ENCODE assay signal across 9 mouse cellular contexts in genomic region chr12:100268011-100268410, GRCm38 (mm10).
A peak's percentile ranks its signal among the peaks of the same experiment; 100 is the strongest.
DNase-seq lines count a peak whose midpoint lies in the region; ATAC-seq lines count a peak whose summit lies in the region.
"Had no signal": no experiment of that assay in that cellular context is flagged by ENCODE, and none has a peak within 500 bp of the region (broad histone marks: within the 10 kb centered on the region; RNA-seq: fewer than 3 reads in every experiment).

No protein-coding gene starts in this region.

- 10% methylated on average over 6 of the region's 6 CpGs for WGBS in hindbrain, embryonic 11.5 days
- WGBS in hindbrain, embryonic 13.5 days: 26% methylated on average over 6 of the region's 6 CpGs

- no peak for ATAC-seq in hindbrain, embryonic 11.5 days (ENCODE audit: low FRiP score)
- no peak for ATAC-seq in hindbrain, embryonic 13.5 days (ENCODE audit: low FRiP score)

- H3K4me2 ChIP-seq in hindbrain, embryonic 11.5 days (replicated peaks; ENCODE audit: low read depth, low read length): no peak overlapping the region
- H3K4me2 ChIP-seq in hindbrain, embryonic 13.5 days: no peak overlapping the region
- H3K4me2 ChIP-seq: lung, embryonic 15.5 days had no signal

- no peak overlapping the region for H3K4me3 ChIP-seq in hindbrain, embryonic 11.5 days (ENCODE audit: low read depth, low read length)
- no peak overlapping the region for H3K4me3 ChIP-seq in hindbrain, embryonic 13.5 days
- H3K4me3 ChIP-seq: lung, embryonic 15.5 days had no signal

- no peaks in the 10 kb centered on the region for H3K4me1 ChIP-seq in hindbrain, embryonic 11.5 days (replicated peaks; ENCODE audit: control insufficient read depth, insufficient read depth, low read length)
- H3K4me1 ChIP-seq in hindbrain, embryonic 13.5 days (replicated peaks): peaks cover 17% of the 10 kb centered on the region
- H3K4me1 ChIP-seq: lung, embryonic 15.5 days had no signal

- peak; percentile 63 for DNase-seq in hindbrain, embryonic 11.5 days (ENCODE audit: low spot score)
- peak; percentile 67 for DNase-seq in B cell, adult 2 months
- DNase-seq in NIH3T3 (ENCODE audit: low read depth): peak; percentile 87
- peak; percentile 72 for DNase-seq in forelimb bud, embryonic 11.5 days (ENCODE audit: low read depth, low spot score)
- DNase-seq in lung, postnatal 36 days: peak; percentile 67
- peak; percentile 80 for DNase-seq in thymus, postnatal 4 days
- no peak for DNase-seq in right cerebral cortex, adult 18-20 months

- H3K9ac ChIP-seq in hindbrain, embryonic 11.5 days (ENCODE audit: low read depth, low read length): no peak overlapping the region
- H3K9ac ChIP-seq in hindbrain, embryonic 13.5 days: no peak overlapping the region
- H3K9ac ChIP-seq: lung, embryonic 15.5 days had no signal

- no peaks in the 10 kb centered on the region for H3K9me3 ChIP-seq in hindbrain, embryonic 11.5 days (ENCODE audit: control insufficient read depth, low read length)
- no peaks in the 10 kb centered on the region for H3K9me3 ChIP-seq in hindbrain, embryonic 13.5 days
- H3K9me3 ChIP-seq: lung, embryonic 15.5 days had no signal

- H3K27ac ChIP-seq in hindbrain, embryonic 11.5 days (ENCODE audit: low read depth, low read length): no peak overlapping the region
- H3K27ac ChIP-seq in hindbrain, embryonic 13.5 days: no peak overlapping the region
- H3K27ac ChIP-seq: lung, embryonic 15.5 days had no signal

- H3K36me3 ChIP-seq in hindbrain, embryonic 11.5 days (ENCODE audit: control insufficient read depth, insufficient read depth, low read length): no peaks in the 10 kb centered on the region
- H3K36me3 ChIP-seq in hindbrain, embryonic 13.5 days: no peaks in the 10 kb centered on the region
- H3K36me3 ChIP-seq: lung, embryonic 15.5 days had no signal

- H3K27me3 ChIP-seq in hindbrain, embryonic 11.5 days (ENCODE audit: control insufficient read depth, insufficient read depth, low read length): no peaks in the 10 kb centered on the region
- 0 out of 2 replicates have a peak, but pooled peaks cover 6% of the 10 kb centered on the region for H3K27me3 ChIP-seq in hindbrain, embryonic 13.5 days
